ENCODE assay signal across 12 mouse cellular contexts in the genomic region with DNA sequence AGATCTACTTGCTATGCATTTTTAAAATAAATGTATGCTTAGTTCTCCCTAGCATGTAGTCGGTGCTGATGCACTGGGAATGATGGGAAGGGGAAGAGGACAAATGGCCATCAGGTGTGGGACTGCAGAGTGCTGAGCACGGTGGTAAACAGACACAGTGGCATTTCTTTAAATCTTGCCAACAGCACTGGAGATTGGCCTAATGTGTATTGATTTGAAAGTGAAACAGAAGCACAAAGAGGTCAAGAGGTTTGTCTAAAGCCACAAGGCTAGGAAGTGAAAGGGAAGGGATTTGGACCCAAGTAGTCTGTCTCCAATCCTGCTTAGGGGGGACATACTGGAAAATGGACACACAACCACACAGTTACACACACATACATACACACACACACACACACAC.
DNase-seq lines count a peak whose midpoint lies in the region; TF ChIP-seq lines count a peak whose summit lies in the region.
"Had no signal": no experiment of that assay in that cellular context is flagged by ENCODE, and none has a peak within 500 bp of the region (broad histone marks: within the 10 kb centered on the region; RNA-seq: fewer than 3 reads in every experiment).

No protein-coding gene starts in this region.

- no peak overlapping the region for H3K9ac ChIP-seq in liver, adult 2 months (ENCODE audit: low read depth, low read length)

- peaks cover 3% of the 10 kb centered on the region; the same call in 1 of the 2 replicates for H3K27me3 ChIP-seq in liver, adult 2 months (ENCODE audit: control insufficient read depth, insufficient read depth, low read length)
- H3K27me3 ChIP-seq: Patski had no signal

- no peak overlapping the region for H3K4me3 ChIP-seq in liver, adult 2 months (ENCODE audit: insufficient read depth, low read depth, low read length)

- 9% methylated on average over 2 of the region's 2 CpGs for WGBS in liver, adult 2 months

- peak; percentile 95 for DNase-seq in liver, adult 2 months (ENCODE audit: extremely low read depth, low read depth, low spot score)
- no peak for DNase-seq in liver
- DNase-seq: adrenal gland, adult 2 months; adrenal gland, adult 8-10 months; adrenal gland, postnatal 10 days; adrenal gland, postnatal 14 days; adrenal gland, postnatal 25 days; adrenal gland, postnatal 36 days; B cell, adult 2 months; cerebellum, adult 11-12 months had no signal

- TF ChIP-seq POLR2A in liver, adult 2 months (IDR thresholded peaks at IDR 0.05; ENCODE audit: extremely low read depth, insufficient read depth, low read length), result no peak

- H3K27ac ChIP-seq in liver, adult 2 months (replicated peaks; ENCODE audit: insufficient read depth, low read depth, low read length), result 0 out of 2 replicates have a peak overlapping the region, but pooled peaks have one; percentile 2

- no peaks in the 10 kb centered on the region for H3K79me2 ChIP-seq in liver, adult 2 months (ENCODE audit: control insufficient read depth, insufficient read depth, low read length)

- H3K4me1 ChIP-seq in liver, adult 2 months (ENCODE audit: control insufficient read depth, insufficient read depth, low read length), result peaks cover 14% of the 10 kb centered on the region

- TF ChIP-seq CTCF in liver, adult 2 months (IDR thresholded peaks at IDR 0.05; ENCODE audit: low read depth, low read length), result no peak

- no peaks in the 10 kb centered on the region for H3K36me3 ChIP-seq in liver, adult 2 months (ENCODE audit: control insufficient read depth, insufficient read depth, low read length)
- H3K36me3 ChIP-seq: G1E had no signal
